Mouse (Mus musculus) CH12.LX (cell line): ENCODE results near the gene Itih2.

Experiments
- EP300 ChIP-seq: IDR thresholded peaks from 2 replicates; pipeline ENCODE4 v1.6.1; 2011; ENCODE audit warnings: low read length, improper control_type of control experiment
- GABPA ChIP-seq: IDR thresholded peaks from 2 replicates; pipeline ENCODE4 v1.6.1; 2012; ENCODE audit warnings: low read depth, low read length, improper control_type of control experiment, inconsistent platforms; ENCODE audit not compliant: insufficient replicate concordance
- MAFK ChIP-seq: IDR thresholded peaks from 2 replicates; pipeline ENCODE4 v1.6.1; 2011; ENCODE audit warnings: low read length, improper control_type of control experiment; ENCODE audit not compliant: insufficient replicate concordance
- POLR2A ChIP-seq: IDR thresholded peaks from 2 replicates; pipeline ENCODE4 v1.6.1; 2011; ENCODE audit warnings: low read depth, mild to moderate bottlenecking, improper control_type of control experiment, low read length

DNA sequence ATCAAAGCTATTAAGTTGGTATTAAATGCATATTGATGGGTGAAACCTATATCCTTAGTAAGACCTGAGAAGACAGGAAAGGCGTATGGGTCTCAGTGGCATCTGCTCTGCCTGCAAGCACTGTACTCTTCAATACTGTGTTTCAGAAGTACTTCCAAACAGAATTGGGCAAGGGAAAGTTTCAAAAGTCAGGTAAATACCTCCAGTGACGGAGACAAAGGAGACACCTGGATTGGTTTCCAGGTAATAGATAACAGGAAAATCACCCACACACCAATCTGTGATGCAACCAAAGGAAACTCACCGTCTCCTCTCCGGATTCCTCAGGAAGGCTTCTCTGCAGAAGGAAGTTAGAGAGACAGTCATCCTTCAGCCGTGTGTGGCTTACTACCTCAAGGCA, 3.7 kb downstream of the Itih2 start:
- TF ChIP-seq MAFK (no peak), EP300 (no peak), GABPA (no peak), POLR2A (no peak)
